Mouse (Mus musculus): ENCODE results near the gene Pnrc1.

GRCm38 (mm10) chr4:33270386-33271314 is 19.3 kb downstream of the Pnrc1 start:
- TF ChIP-seq CTCF (conservative IDR thresholded peaks at IDR 0.05; ENCODE audit: insufficient read depth, insufficient read length, low read depth, low read length): no peak
- no peak for TF ChIP-seq POLR2A (IDR thresholded peaks at IDR 0.05; ENCODE audit: low read depth, low read length)
